Mouse (Mus musculus) heart, adult 18-20 months (tissue): Measurements from ENCODE around the gene 1700030K09Rik. TPM values are rescaled to one million over a fixed set of nuclear protein-coding genes. Genes with fewer than 3 reads are reported as not detected.

Experiments
- DNase-seq, 2 experiments: peaks; one replicate each; pipeline ENCODE4 v3.0.0; 2021 to 2022; ENCODE audit warnings: mixed read lengths in 1 of 2
- microRNA-seq, 2 experiments: library from miRNA; unstranded; fragments of <30 nt; microRNA quantifications; one replicate each; pipeline ENCODE4 v1.2.0; 2022
- total RNA-seq, 2 experiments: library from RNA; stranded (reverse); gene quantifications; 2 replicates each; pipeline ENCODE4 v1.2.3; 2021

1700030K09Rik gene
- total RNA-seq, 2 experiments from 2014 or later: 4.6 to 5.0 TPM

- DNase-seq: no peak
Measured at GRCm38 (mm10) chr8:72504637-72505314, 61.1 kb downstream of the 1700030K09Rik start.

GRCm38 (mm10) chr8:72507505-72507904, 63.8 kb downstream of the 1700030K09Rik start:
- DNase-seq: no peak

Small RNA genes within 50 kb of the gene (microRNA-seq; reads per million reads assigned to microRNA genes)
- gene Mir7068: 1.1 to 3.5 reads per million in 2 experiments

Other genes with a start within 250 kb of the 1700030K09Rik start
- gene Cib3, start 231.0 kb upstream of the 1700030K09Rik start, total RNA-seq: 1 to 10 TPM in 1 of 2 experiments, under 1 TPM in 1; 0.62 to 1.7 TPM
- gene Gm11034, start 230.2 kb upstream of the 1700030K09Rik start, total RNA-seq: not detected
- gene Fam32a, start 224.2 kb upstream of the 1700030K09Rik start, total RNA-seq: 10 to 100 TPM; 20.2 to 23.1 TPM
- 10 to 100 TPM; 46.0 to 51.8 TPM for gene Ap1m1, start 203.9 kb upstream of the 1700030K09Rik start, total RNA-seq
- 1 to 10 TPM; 5.9 to 9.5 TPM for gene Gm10282, start 138.6 kb upstream of the 1700030K09Rik start, total RNA-seq
- gene Klf2, start 124.8 kb upstream of the 1700030K09Rik start, total RNA-seq: 10 to 100 TPM; 74.3 to 76.9 TPM
- 10 to 100 TPM; 35.5 to 41.0 TPM for gene Eps15l1, start 22.4 kb upstream of the 1700030K09Rik start, total RNA-seq
- 10 to 100 TPM; 17.0 to 24.2 TPM for gene Calr3, start within 50 bp of the 1700030K09Rik start, total RNA-seq
- gene Cherp, start 31.3 kb downstream of the 1700030K09Rik start, total RNA-seq: 10 to 100 TPM; 23.1 to 33.6 TPM
- gene Slc35e1, start 48.7 kb downstream of the 1700030K09Rik start, total RNA-seq: 10 to 100 TPM; 73.6 to 73.7 TPM
- 1 to 10 TPM; 7.3 to 9.8 TPM for gene Med26, start 104.4 kb downstream of the 1700030K09Rik start, total RNA-seq
- 100 to 1,000 TPM; 118 to 130 TPM for gene Smim7, start 127.2 kb downstream of the 1700030K09Rik start, total RNA-seq
- 100 to 1,000 TPM; 474 to 492 TPM for gene Tmem38a, start 128.2 kb downstream of the 1700030K09Rik start, total RNA-seq
- under 1 TPM; 0.27 to 0.54 TPM for gene Nwd1, start 202.8 kb downstream of the 1700030K09Rik start, total RNA-seq